Comparison of ENCODE assay signal across 9 mouse cellular contexts in the genomic region with DNA sequence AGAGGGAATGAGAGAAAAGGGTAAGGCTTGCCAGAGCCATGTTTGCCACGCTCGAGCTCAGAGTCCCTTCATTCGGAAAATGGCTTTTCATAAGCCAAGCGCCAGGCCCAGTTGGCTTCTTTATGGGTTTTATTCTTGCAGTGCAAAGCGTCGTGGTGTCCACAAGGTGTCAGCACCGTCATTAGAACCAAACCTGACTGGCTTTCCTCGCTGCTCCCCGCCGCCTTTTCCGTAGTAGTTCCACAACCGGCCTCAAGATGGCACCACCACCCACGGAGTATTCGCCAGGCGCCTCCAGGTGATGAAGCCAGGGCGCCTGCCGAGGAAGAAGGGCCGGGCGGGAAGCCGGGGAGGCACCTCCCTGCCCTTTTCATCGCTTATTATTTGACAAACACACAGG. TPM values are rescaled to one million over a fixed set of nuclear protein-coding genes. Genes with fewer than 3 reads are reported as not detected.
DNase-seq lines count a peak whose midpoint lies in the region; ATAC-seq and TF ChIP-seq lines count a peak whose summit lies in the region.
"Had no signal": no experiment of that assay in that cellular context is flagged by ENCODE, and none has a peak within 500 bp of the region (broad histone marks: within the 10 kb centered on the region; RNA-seq: fewer than 3 reads in every experiment).

No protein-coding gene starts in this region.

- WGBS in heart, embryonic 10.5 days: 2% methylated on average over 21 of the region's 21 CpGs
- whole genome bisulfite sequencing in liver, embryonic 12.5 days (ENCODE audit: insufficient replicate concordance): 2% methylated on average over 21 of the region's 21 CpGs
- WGBS in stomach, embryonic 15.5 days: under 1% methylated on average over 21 of the region's 21 CpGs

- TF ChIP-seq POLR2A in bone marrow macrophage, adult 2 months (IDR thresholded peaks at IDR 0.05; ENCODE audit: borderline replicate concordance, low read depth, low read length): no peak

- H3K9me3 ChIP-seq in heart, embryonic 10.5 days: no peaks in the 10 kb centered on the region
- no peaks in the 10 kb centered on the region for H3K9me3 ChIP-seq in liver, embryonic 12.5 days (replicated peaks)
- no peaks in the 10 kb centered on the region for H3K9me3 ChIP-seq in stomach, embryonic 15.5 days

- no peak overlapping the region for H3K4me2 ChIP-seq in liver, embryonic 12.5 days
- H3K4me2 ChIP-seq in stomach, embryonic 15.5 days: peak overlapping the region; percentile 42

- no peak overlapping the region for H3K4me3 ChIP-seq in bone marrow macrophage, adult 2 months (ENCODE audit: insufficient read depth, low read length)
- H3K4me3 ChIP-seq in heart, embryonic 10.5 days: peak overlapping the region; percentile 27; the same call in 1 of the 2 replicates
- no peak overlapping the region for H3K4me3 ChIP-seq in liver, embryonic 12.5 days
- 0 out of 2 replicates have a peak overlapping the region, but pooled peaks have one; percentile 1 for H3K4me3 ChIP-seq in stomach, embryonic 15.5 days (replicated peaks)
- H3K4me3 ChIP-seq: erythroblast, embryonic 14.5 days had no signal

- H3K27ac ChIP-seq in bone marrow macrophage, adult 2 months (ENCODE audit: insufficient read depth, low read depth, low read length): no peak overlapping the region
- H3K27ac ChIP-seq in heart, embryonic 10.5 days: no peak overlapping the region
- H3K27ac ChIP-seq in liver, embryonic 12.5 days: no peak overlapping the region
- no peak overlapping the region for H3K27ac ChIP-seq in stomach, embryonic 15.5 days

- TF ChIP-seq CTCF in bone marrow macrophage, adult 2 months (IDR thresholded peaks at IDR 0.05; ENCODE audit: low read depth, low read length): peak; percentile 98

- H3K27me3 ChIP-seq in heart, embryonic 10.5 days (ENCODE audit: insufficient read depth, poor library complexity, severe bottlenecking): peaks cover 70% of the 10 kb centered on the region
- H3K27me3 ChIP-seq in liver, embryonic 12.5 days (replicated peaks): peaks cover 88% of the 10 kb centered on the region
- H3K27me3 ChIP-seq in stomach, embryonic 15.5 days (replicated peaks): peaks cover 44% of the 10 kb centered on the region

- peak; percentile 92 for ATAC-seq in erythroblast, adult 5-6 weeks (replicated peaks; ENCODE audit: low FRiP score, poor library complexity, severe bottlenecking)
- peak; percentile 33; the same call in 1 of the 2 replicates for ATAC-seq in liver, embryonic 12.5 days
- peak; percentile 23; the same call in 1 of the 2 replicates for ATAC-seq in stomach, embryonic 15.5 days (ENCODE audit: insufficient read depth, low FRiP score, low read depth)

- peaks cover 16% of the 10 kb centered on the region for H3K4me1 ChIP-seq in bone marrow macrophage, adult 2 months (ENCODE audit: control insufficient read depth, insufficient read depth, low read length)
- H3K4me1 ChIP-seq in heart, embryonic 10.5 days: peaks cover 43% of the 10 kb centered on the region
- peaks cover 18% of the 10 kb centered on the region for H3K4me1 ChIP-seq in liver, embryonic 12.5 days
- peaks cover 20% of the 10 kb centered on the region; the same call in 1 of the 2 replicates for H3K4me1 ChIP-seq in stomach, embryonic 15.5 days

- peak; percentile 92 for DNase-seq in CD4-positive helper T cell, adult 2 months (ENCODE audit: low read depth, low spot score)
- DNase-seq in heart, embryonic 10.5 days (ENCODE audit: low spot score): peak; percentile 95
- peak; percentile 96 for DNase-seq in kidney, postnatal 14 days
- DNase-seq in neural tube, embryonic 10.5 days (ENCODE audit: extremely low spot score, low spot score): peak; percentile 99

- 0 out of 2 replicates have a peak, but pooled peaks cover 6% of the 10 kb centered on the region for H3K36me3 ChIP-seq in heart, embryonic 10.5 days
- no peaks in the 10 kb centered on the region for H3K36me3 ChIP-seq in liver, embryonic 12.5 days
- H3K36me3 ChIP-seq in stomach, embryonic 15.5 days: no peaks in the 10 kb centered on the region

- H3K9ac ChIP-seq in liver, embryonic 12.5 days: no peak overlapping the region
- no peak overlapping the region for H3K9ac ChIP-seq in stomach, embryonic 15.5 days

RNA-seq across cellular contexts. Expression of a gene that starts 2.7 kb away (rescaled TPM):
- not detected in 2 replicates for polyA plus RNA-seq in bone marrow macrophage, adult 2 months (2012; ENCODE audit: insufficient read depth, insufficient read length, missing spikeins)
- total RNA-seq in erythroblast, adult 5-6 weeks (2015; ENCODE audit: low replicate concordance): not detected in 2 replicates
- total RNA-seq in erythroblast, adult 5-6 weeks (2017; ENCODE audit: low replicate concordance): not detected in 2 replicates
- polyA plus RNA-seq in heart, embryonic 10.5 days (2016; fragmentation: Nextera tagmentation; extraction: Ambion mirVana): 12.4 and 14.8 TPM in 2 replicates
- polyA plus RNA-seq in liver, embryonic 12.5 days (2016; fragmentation: Nextera tagmentation; extraction: Ambion mirVana): 0.94 and 1.2 TPM in 2 replicates
- polyA plus RNA-seq in stomach, embryonic 15.5 days (2015; fragmentation: Nextera tagmentation; extraction: Ambion mirVana): 0.77 and 0.90 TPM in 2 replicates
- polyA plus RNA-seq: erythroblast, embryonic 14.5 days had no signal

RNA-seq across cellular contexts. Expression of a gene that starts 5.1 kb away (rescaled TPM):
- 15.6 and 21.0 TPM in 2 replicates for polyA plus RNA-seq in bone marrow macrophage, adult 2 months (2012; ENCODE audit: insufficient read depth, insufficient read length, missing spikeins)
- total RNA-seq in erythroblast, adult 5-6 weeks (2015; ENCODE audit: low replicate concordance): 1.5 and 3.5 TPM in 2 replicates
- 2.2 and 21.7 TPM in 2 replicates for total RNA-seq in erythroblast, adult 5-6 weeks (2017; ENCODE audit: low replicate concordance)
- 57.0 and 58.7 TPM in 2 replicates for polyA plus RNA-seq in heart, embryonic 10.5 days (2016; fragmentation: Nextera tagmentation; extraction: Ambion mirVana)
- 30.5 and 32.4 TPM in 2 replicates for polyA plus RNA-seq in liver, embryonic 12.5 days (2016; fragmentation: Nextera tagmentation; extraction: Ambion mirVana)
- 53.9 and 56.3 TPM in 2 replicates for polyA plus RNA-seq in stomach, embryonic 15.5 days (2015; fragmentation: Nextera tagmentation; extraction: Ambion mirVana)

RNA-seq across cellular contexts. Expression of a gene that starts 14.5 kb away (rescaled TPM):
- polyA plus RNA-seq in bone marrow macrophage, adult 2 months (2012; ENCODE audit: insufficient read depth, insufficient read length, missing spikeins): not detected in 2 replicates
- total RNA-seq in erythroblast, adult 5-6 weeks (2015; ENCODE audit: low replicate concordance): not detected in 2 replicates
- not detected in 2 replicates for total RNA-seq in erythroblast, adult 5-6 weeks (2017; ENCODE audit: low replicate concordance)
- 0.53 and 2.0 TPM in 2 replicates for polyA plus RNA-seq in heart, embryonic 10.5 days (2016; fragmentation: Nextera tagmentation; extraction: Ambion mirVana)
- 0.35 and 0.41 TPM in 2 replicates for polyA plus RNA-seq in liver, embryonic 12.5 days (2016; fragmentation: Nextera tagmentation; extraction: Ambion mirVana)
- polyA plus RNA-seq in stomach, embryonic 15.5 days (2015; fragmentation: Nextera tagmentation; extraction: Ambion mirVana): 7.2 and 9.4 TPM in 2 replicates
- polyA plus RNA-seq: erythroblast, embryonic 14.5 days had no signal

RNA-seq across cellular contexts. Expression of a gene that starts 29.1 kb away (rescaled TPM):
- polyA plus RNA-seq in bone marrow macrophage, adult 2 months (2012; ENCODE audit: insufficient read depth, insufficient read length, missing spikeins): not detected in 2 replicates
- total RNA-seq in erythroblast, adult 5-6 weeks (2015; ENCODE audit: low replicate concordance): not detected in 2 replicates
- not detected in 2 replicates for total RNA-seq in erythroblast, adult 5-6 weeks (2017; ENCODE audit: low replicate concordance)
- polyA plus RNA-seq in heart, embryonic 10.5 days (2016; fragmentation: Nextera tagmentation; extraction: Ambion mirVana): 3.1 and 41.3 TPM in 2 replicates
- 14.9 and 16.9 TPM in 2 replicates for polyA plus RNA-seq in liver, embryonic 12.5 days (2016; fragmentation: Nextera tagmentation; extraction: Ambion mirVana)
- polyA plus RNA-seq in stomach, embryonic 15.5 days (2015; fragmentation: Nextera tagmentation; extraction: Ambion mirVana): 131 and 136 TPM in 2 replicates
- polyA plus RNA-seq: erythroblast, embryonic 14.5 days had no signal

Comparison
In these comparisons a context has a peak if more than half of its experiments do, and no peak if none do; other contexts are left out.
1. H3K4me3 ChIP-seq: peak in heart, embryonic 10.5 days (single experiment) and stomach, embryonic 15.5 days (single experiment); none in bone marrow macrophage, adult 2 months (single experiment) and liver, embryonic 12.5 days (single experiment).
2. ATAC-seq: peak in every context shown above with its lines; median percentile 92 in erythroblast, adult 5-6 weeks; 33 in liver, embryonic 12.5 days; 23 in stomach, embryonic 15.5 days.
3. Peak in every context shown above with its lines, with median percentiles within 50 percentile points of each other: DNase-seq.